Mouse (Mus musculus): ENCODE results near the gene Acat3. TPM values are rescaled to one million over a fixed set of nuclear protein-coding genes. Genes with fewer than 3 reads are reported as not detected.
A peak's percentile ranks its signal among the peaks of the same experiment; 100 is the strongest.
"Not testable (repeated sequence)": the region's sequence is repeated elsewhere in the genome, so short reads cannot be mapped to it uniquely, and the experiment has no call there.

Acat3 gene
- 1 to 10 TPM; 5.1 to 7.2 (median 6.6) TPM for total RNA-seq (2022)

- no peak for DNase-seq (ENCODE audit: low spot score in 2 of 2)
These were observed at the start of gene Acat3 for GRCm38 (mm10) chr17:12940151-12940805. TSS of gene Acat3 (minus strand) at chr17:12940600.

GRCm38 (mm10) chr17:12988096-12988495, 47.7 kb upstream of the Acat3 start:
- DNase-seq (ENCODE audit: low spot score in 2 of 2), result not testable (repeated sequence)

DNA sequence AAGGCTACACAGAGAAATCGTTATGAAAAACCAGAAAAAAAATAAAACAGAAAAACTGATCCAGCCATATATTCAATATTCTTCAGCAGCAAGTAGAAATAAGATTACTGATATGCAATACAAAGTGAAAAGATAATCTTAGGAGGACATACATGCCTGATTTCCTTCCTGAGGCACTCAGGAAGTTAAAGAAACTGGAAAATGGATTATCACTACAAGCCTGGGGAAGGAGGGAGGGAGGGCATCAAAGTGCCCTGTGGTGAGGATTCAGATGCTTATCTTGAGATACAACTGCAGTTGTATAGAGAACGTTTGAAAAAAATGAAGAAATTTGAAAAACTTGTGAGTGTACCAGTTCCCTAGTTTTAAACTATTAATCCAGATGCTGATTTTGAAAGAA, 43.6 kb upstream of the Acat3 start:
- DNase-seq (ENCODE audit: low spot score in 2 of 2), result no peak

DNA sequence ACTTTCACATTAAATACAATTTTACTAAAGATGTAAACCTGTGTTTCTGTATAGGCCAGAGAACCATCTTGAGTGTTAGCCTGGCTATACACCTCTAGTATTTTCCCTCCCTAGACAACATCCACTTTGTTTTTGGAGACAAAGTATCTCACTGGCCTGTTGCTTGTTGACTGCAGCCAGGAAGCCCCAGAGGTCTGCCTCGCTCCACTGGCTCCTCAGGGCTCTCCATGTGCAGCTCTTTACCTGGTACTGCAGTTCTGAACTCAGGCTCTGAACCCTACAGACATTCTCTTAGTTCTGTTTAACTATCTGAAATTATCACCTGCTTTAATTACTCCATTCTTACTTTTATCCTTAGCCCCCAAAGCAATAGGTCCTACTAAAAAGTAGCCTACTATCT, 38.1 kb upstream of the Acat3 start:
- DNase-seq (ENCODE audit: low spot score in 2 of 2), result no peak

DNA sequence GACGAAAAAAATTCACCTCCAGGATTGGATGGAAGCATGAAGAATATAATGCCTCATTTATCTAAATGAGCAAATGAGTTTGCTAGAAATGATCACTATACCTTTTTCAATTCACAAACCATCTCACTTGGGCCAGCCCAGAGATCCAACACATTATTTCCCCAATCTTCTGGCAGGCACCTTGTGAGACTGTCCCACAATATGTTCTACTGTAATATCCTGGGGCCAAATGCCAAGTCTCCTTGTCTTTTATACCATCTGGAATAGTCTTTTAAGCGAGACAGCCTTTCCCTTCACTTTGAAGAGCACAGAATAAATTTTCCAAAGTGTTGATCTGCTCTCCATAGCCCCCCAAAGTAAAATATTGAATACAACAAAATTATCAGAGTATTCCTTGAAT, 33.5 kb upstream of the Acat3 start:
- DNase-seq (ENCODE audit: low spot score in 2 of 2), result no peak

DNA sequence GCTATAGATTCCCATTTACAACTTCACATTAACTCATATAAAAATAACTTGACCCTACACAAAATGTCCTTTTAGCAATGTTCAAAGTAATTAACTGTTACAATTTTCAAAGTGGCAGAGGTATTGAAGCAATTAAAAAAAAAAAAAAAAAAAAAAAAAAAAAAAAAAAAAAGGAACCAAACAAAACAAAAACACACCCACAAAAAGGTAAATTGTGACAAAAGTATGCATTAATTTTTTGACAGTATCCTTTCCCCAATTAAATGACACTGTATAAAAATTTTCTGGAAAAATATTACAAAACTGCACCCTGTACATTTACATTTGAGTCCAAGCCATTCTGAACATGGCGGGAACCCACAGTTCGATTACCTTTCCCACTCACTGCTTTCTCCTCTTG, 26.8 kb upstream of the Acat3 start:
- DNase-seq (ENCODE audit: low spot score in 2 of 2), result no peak

- DNase-seq (ENCODE audit: low spot score in 2 of 2), result no peak
These were observed 23.1 kb upstream of the Acat3 start for GRCm38 (mm10) chr17:12963476-12963875.

- DNase-seq (ENCODE audit: low spot score in 2 of 2), result peak; percentile 93 to 94
These were observed 20.0 kb upstream of the Acat3 start, which contains the start of gene Acat2 for GRCm38 (mm10) chr17:12960331-12960873. TSS of gene Acat2 (minus strand) at chr17:12960747.

DNA sequence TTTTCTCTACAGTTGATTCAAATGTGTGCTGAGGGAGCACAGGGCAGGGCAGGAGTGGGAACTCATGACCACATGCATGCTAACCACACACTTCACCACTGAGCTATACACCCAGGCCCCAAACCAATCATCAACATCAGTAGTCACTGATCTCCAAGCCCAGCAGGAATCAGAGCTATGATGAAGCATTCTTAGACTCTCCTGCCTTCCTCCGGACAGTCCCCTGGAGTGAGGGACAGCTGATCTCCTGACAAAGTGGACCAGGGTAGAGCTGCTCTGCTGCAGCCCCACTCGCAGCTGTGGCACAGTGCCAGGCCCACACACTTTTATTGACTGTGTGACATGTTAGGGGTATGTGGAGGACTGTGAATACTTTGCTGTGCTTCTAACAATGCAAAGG, 19.0 kb upstream of the Acat3 start:
- DNase-seq (ENCODE audit: low spot score in 2 of 2), result not testable (repeated sequence)

DNA sequence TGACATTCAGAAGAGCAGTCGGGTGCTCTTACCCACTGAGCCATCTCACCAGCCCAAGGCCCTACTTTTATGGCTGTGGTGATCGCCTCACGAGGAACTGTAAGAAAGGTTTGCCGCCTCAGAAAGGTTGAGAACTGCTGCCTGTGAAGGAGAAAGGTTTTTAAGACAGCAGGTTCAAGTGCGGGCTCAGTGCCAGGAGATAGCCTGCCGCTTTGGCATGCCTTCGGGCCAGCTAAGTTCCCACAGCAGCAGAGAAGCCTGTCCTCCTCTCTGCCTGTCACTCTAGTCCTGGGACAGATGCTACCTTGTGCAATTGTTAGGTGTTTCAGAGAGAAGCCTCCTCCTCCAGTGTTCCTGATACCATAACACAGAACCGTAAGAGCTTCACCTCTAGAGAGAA, 16.3 kb upstream of the Acat3 start:
- no peak for DNase-seq (ENCODE audit: low spot score in 2 of 2)

DNA sequence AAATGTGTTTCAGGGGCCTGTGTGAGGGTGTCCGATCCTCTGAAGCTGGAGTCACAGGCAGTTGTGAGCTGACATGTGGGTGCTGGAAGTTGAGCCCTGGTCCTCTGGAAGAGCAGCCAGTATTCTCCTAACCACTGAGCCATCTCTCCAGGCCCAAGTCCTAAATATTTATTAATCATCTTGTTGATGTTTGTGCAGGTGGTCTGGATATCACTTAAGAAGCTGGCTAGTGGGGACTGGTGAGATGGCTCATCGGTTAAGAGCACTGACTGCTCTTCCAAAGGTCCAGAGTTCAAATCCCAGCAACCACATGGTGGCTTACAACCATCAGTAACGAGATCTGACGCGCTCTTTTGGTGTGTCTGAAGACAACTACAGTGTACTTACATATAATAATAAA, 9.3 kb upstream of the Acat3 start:
- no peak for DNase-seq (ENCODE audit: low spot score in 2 of 2)

DNA sequence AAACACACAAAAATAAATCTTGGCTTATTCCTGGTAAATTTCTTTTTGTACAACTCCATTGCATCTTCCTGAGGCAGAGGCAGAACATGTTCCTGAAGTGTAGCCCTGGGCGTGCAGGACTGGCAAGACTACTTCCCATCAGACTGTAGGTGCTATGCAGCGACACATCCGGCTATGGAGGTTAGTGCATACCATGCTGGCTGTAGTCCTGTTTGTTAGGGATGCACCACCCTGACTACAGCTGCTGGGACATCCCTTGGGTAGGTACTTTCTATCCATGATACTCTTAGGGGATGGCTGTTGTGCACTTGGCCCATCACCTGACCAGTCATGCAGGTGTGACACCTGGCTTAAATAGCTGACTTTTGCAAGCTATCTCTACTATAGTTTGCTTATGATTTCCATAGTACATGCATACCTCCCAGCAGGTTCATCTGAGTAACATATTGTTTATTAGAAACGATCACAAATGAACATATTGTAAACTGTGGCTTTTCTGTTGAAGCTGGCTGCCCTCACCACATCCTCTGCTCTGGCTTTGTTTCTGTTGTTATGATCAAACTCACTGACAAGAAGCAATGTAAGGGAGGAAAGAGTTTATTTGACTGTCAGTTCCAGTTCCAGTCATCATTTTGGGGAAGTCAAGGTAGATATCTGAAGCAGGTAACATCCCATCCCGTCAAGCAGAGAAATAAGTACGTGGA, 2.2 kb upstream of the Acat3 start:
- no peak for DNase-seq (ENCODE audit: low spot score in 2 of 2)

DNA sequence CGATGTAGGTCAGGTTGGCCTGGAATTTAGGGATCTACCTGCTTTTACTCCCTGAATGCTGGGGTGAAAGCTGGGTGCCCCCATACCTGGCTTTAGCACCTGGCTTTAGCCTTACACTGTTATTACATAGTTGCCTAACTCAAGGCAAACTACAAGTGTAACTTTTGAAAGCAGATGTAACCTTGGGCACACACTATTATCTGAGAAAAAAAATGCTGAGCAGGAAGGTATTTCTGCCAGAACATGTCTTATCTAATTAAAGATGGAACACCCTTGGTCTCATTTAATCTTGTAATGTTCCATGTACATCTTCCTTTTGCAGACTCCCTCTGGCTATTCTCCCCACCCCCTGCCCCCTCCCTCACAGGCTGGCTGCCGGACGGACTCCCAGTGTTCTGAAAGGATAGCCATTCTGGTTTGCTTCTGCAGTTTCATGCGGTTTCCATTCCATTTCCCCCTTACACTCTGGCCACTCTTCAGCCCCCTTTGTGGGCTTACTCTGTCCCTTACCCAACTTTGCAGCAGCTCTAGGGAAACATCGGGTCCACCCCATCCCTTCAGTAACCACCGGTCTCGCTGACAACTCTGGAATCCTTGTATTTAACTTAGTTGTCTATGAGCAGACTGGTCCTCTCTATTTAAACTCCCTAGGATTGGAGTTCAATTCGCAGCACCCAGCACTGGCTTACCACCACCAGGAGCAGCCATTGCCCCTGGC, 1.3 kb upstream of the Acat3 start:
- DNase-seq (ENCODE audit: low spot score in 2 of 2), result no peak

DNA sequence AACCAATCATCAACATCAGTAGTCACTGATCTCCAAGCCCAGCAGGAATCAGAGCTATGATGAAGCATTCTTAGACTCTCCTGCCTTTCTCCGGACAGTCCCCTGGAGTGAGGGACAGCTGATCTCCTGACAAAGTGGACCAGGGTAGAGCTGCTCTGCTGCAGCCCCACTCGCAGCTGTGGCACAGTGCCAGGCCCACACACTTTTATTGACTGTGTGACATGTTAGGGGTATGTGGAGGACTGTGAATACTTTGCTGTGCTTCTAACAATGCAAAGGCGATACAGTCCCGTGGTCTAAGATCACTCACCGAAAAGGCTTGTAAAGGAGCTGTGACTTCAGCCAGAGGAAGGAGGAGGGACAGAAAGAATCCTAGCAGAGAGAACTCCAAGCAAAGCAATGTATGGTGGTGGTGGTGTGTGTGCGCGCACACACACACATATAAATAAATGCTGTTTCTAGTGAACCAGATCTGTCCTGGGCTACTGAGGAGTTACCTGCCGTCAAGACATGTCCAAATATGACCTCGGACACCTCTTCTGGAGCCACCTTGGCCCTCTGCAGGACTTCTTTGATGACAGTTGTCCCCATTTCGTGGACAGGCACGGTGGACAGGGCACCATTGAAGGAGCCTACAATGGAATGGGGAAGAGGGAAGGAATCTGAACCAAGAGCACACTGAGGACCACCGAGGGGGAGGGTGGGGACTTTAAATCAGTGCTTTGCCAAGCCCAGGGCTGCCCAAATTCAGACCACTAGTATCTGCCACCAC, 837 bp downstream of the Acat3 start:
- DNase-seq (ENCODE audit: low spot score in 2 of 2), result not testable (repeated sequence)

- no peak for DNase-seq (ENCODE audit: low spot score in 2 of 2)
These were observed 2.3 kb downstream of the Acat3 start for GRCm38 (mm10) chr17:12938077-12938476.

DNA sequence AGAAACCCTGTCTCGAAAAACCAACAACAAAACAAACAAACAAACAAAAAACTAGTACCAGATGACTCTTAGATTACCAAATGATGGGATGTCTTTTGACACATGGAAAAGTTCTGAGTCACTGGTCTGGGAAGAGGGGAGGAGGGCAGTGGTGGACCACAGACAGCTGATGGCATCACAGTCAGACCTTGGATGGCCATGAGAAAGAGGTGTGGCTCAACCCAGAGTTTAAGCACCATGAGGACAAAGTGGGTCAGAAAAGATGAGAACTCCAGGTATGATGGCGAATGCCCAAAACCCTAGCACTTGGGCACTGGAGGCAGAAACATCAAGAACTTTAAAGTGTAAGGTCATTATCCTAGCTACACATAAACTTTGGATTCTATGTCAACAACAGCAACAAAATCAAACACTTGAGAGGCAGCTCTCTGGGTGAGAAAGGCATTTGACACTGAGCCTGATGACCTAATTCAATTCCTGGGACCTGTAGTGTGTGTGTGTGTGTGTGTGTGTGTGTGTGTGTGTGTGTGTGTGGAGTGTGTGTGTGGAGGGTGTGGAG, 2.9 kb downstream of the Acat3 start:
- no peak for DNase-seq (ENCODE audit: low spot score in 2 of 2)

DNA sequence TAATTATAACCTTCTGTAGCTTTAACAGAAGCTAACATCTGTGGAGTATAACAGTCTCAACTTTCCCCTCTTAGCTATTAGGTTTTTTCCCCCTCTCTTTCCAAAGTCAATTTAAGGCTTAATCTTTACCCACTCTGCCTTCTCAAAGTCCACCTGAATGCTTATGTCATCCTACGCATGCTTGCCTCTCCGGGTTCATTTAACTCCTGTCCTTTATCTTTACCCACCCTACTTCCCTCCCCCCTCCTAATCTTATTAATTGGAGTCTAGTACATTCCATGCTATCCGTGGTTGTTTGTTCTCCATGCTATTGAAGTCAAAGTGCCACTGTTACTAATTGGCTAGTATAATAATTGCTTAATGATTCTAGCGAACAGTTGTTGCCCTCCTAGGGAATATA, 4.7 kb downstream of the Acat3 start:
- no peak for DNase-seq (ENCODE audit: low spot score in 2 of 2)

GRCm38 (mm10) chr17:12931576-12931975, 8.8 kb downstream of the Acat3 start:
- DNase-seq (ENCODE audit: low spot score in 2 of 2), result not testable (repeated sequence)

- no peak for DNase-seq (ENCODE audit: low spot score in 2 of 2)
These were observed 14.7 kb downstream of the Acat3 start for GRCm38 (mm10) chr17:12925703-12926180.

- DNase-seq (ENCODE audit: low spot score in 2 of 2), result no peak
These were observed 15.4 kb downstream of the Acat3 start for GRCm38 (mm10) chr17:12925001-12925400.

DNA sequence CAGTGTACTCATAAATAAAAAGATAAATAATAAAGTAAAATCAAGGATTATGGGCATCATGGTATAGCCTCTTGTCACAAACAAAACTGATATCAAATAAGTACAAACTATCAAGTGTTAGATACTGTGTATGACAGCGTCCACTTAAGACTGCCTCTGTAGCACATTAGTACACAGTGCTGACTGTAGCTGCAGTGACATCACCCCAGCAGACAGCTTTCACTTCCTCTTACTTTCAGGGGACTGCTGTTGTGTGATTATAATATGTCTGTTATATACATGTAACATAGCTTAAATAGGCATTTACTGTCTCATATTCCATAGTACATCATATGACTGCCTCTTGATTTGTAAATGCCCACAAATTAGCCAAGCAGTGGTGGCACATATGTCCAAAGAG, 19.3 kb downstream of the Acat3 start:
- no peak for DNase-seq (ENCODE audit: low spot score in 2 of 2)

Data from layer of hippocampus, adult 8-10 months (tissue).